Mouse (Mus musculus) G1E (cell line): Measurements from ENCODE around the gene Lenep. TPM values are rescaled to one million over a fixed set of nuclear protein-coding genes. Genes with fewer than 3 reads are reported as not detected.

Experiments
- ATAC-seq: 2 replicates; pipeline ENCODE4 v1.8.0; 2016; ENCODE audit warnings: mild to moderate bottlenecking; ENCODE audit not compliant: insufficient number of reproducible peaks, poor library complexity, low FRiP score, severe bottlenecking; ENCODE audit errors: extremely low read depth
- DNase-seq: peaks from one replicate; pipeline ENCODE4 v3.0.0; 2012; ENCODE audit warnings: low spot score
- H3K27me3 ChIP-seq: 2 replicates; pipeline ENCODE4 v1.6.1; 2012; ENCODE audit warnings: mild to moderate bottlenecking, low read length, inconsistent platforms; ENCODE audit not compliant: insufficient read depth
- H3K36me3 ChIP-seq: replicated peaks from 2 replicates; pipeline ENCODE3; 2012; ENCODE audit warnings: mild to moderate bottlenecking, inconsistent platforms
- H3K4me1 ChIP-seq: 2 replicates; pipeline ENCODE4 v1.6.1; 2012; ENCODE audit warnings: low read depth, low read length, inconsistent platforms, mixed read lengths; ENCODE audit not compliant: insufficient read depth
- H3K4me3 ChIP-seq: 2 replicates; pipeline ENCODE4 v1.5.1; 2012; ENCODE audit warnings: low read depth, mild to moderate bottlenecking, inconsistent platforms, low read length, moderate library complexity, mixed read lengths
- H3K9me3 ChIP-seq: replicated peaks from 2 replicates; pipeline ENCODE4 v1.6.1; 2012; ENCODE audit warnings: inconsistent platforms
- CTCF ChIP-seq: IDR thresholded peaks from 2 replicates; pipeline ENCODE4 v1.5.1; 2012; ENCODE audit warnings: low read depth, low read length, inconsistent platforms, mixed read lengths
- GATA1 ChIP-seq: IDR thresholded peaks from 2 replicates; pipeline ENCODE4 v1.6.1; 2012; ENCODE audit warnings: borderline replicate concordance, low read length, inconsistent platforms, mixed read lengths
- GATA2 ChIP-seq: IDR thresholded peaks from 2 replicates; pipeline ENCODE4 v1.6.1; 2012; ENCODE audit warnings: low read depth, low read length, inconsistent platforms, borderline replicate concordance
- POLR2AphosphoS5 ChIP-seq: IDR thresholded peaks from 2 replicates; pipeline ENCODE4 v1.6.1; 2012; ENCODE audit warnings: low read depth, low read length, inconsistent platforms; ENCODE audit not compliant: insufficient replicate concordance
- TAL1 ChIP-seq: conservative IDR thresholded peaks from 2 replicates; pipeline ENCODE4 v1.6.1; 2012; ENCODE audit warnings: low read depth, low read length, inconsistent platforms, mixed read lengths
- polyA plus RNA-seq: library from polyadenylated mRNA; stranded (reverse); fragments of >175 nt; gene quantifications from 2 replicates; pipeline ENCODE4 v1.2.3, GENCODE M21; 2012
- total RNA-seq, 2 experiments: library from RNA; stranded (forward) in 1 of 2; stranded (reverse) in 1 of 2; fragments of 200-1000 nt in 1 of 2; fragments of >200 nt in 1 of 2; fragmentation: Nextera tagmentation in 1 of 2; gene quantifications; 2 replicates each; pipeline ENCODE4 v1.2.3; 2014 to 2017

The Lenep gene
- total and polyA plus RNA-seq, 3 experiments: 0.12 to 3.7 (median 0.98) TPM

DNA sequence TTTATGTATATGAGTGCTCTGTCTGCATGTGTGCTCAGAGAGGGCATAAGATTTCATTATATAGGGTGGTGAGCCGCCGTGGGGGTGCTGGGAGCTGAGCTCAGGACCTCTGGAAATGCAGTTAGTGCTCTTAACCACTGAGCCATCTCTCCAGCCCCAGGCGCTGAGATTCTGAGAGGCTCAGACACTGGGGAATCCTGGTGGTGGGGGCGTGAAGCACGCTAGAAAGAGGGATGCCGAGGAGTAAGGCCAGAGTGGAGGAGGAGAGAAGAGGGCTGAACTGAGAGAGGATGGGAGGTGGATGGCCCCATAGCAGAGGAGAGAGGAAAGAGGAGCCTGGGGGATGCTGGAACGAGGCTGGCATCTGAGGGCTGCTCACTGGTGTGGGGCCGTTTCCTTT, 38.0 kb downstream of the Lenep start:
- no peaks in the 10 kb centered on the region for H3K36me3 ChIP-seq
- peaks cover 66% of the 10 kb centered on the region for H3K27me3 ChIP-seq
- DNase-seq (no peak), ATAC-seq (no peak)
- no peaks in the 10 kb centered on the region for H3K4me1 ChIP-seq
- no peak overlapping the region for H3K4me3 ChIP-seq
- TF ChIP-seq GATA1 (no peak), GATA2 (no peak), TAL1 (no peak), CTCF (no peak), POLR2AphosphoS5 (no peak)
- no peaks in the 10 kb centered on the region for H3K9me3 ChIP-seq

GRCm38 (mm10) chr3:89361675-89362074, 40.9 kb downstream of the Lenep start, which contains the start of gene Dcst2:
Dcst2 (plus strand) TSS chr3:89361975.
- TF ChIP-seq POLR2AphosphoS5 (no peak), GATA1 (no peak), TAL1 (no peak), GATA2 (no peak), CTCF (no peak)
- Histone ChIP-seq H3K36me3 (no peaks in the 10 kb centered on the region), H3K4me1 (peaks cover 8% of the 10 kb centered on the region), H3K9me3 (no peaks in the 10 kb centered on the region), H3K27me3 (peaks cover 63% of the 10 kb centered on the region), H3K4me3 (no peak within 1 kb of the TSS)
- no peak for ATAC-seq
- DNase-seq: no peak

DNA sequence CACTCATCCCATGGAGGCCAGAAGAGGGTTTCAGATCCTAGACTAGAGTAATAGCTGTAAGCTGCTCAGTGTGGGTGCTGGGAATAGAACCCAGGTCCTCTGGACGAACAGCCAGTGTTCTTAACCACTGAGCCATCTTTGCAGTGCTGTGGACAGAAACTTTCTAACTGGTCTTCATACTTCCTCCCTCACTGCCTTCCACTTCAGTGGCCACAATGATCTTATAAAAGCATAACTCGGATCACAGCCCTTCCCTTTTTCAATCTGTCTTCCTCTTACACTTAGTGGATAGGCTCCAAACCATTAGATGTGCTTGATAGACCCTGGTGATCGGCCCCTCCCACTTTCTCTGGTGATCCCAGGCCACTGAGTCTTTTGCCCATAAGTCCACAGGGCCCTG, 42.4 kb downstream of the Lenep start:
- H3K36me3 ChIP-seq: no peaks in the 10 kb centered on the region
- no peak for ATAC-seq
- peaks cover 60% of the 10 kb centered on the region for H3K27me3 ChIP-seq
- H3K4me3 ChIP-seq: no peak overlapping the region
- no peak for DNase-seq
- H3K4me1 ChIP-seq: peaks cover 8% of the 10 kb centered on the region
- no peak for TF ChIP-seq TAL1
- no peaks in the 10 kb centered on the region for H3K9me3 ChIP-seq

- DNase-seq: no peak
- ATAC-seq: no peak
- Histone ChIP-seq H3K27me3 (peaks cover 56% of the 10 kb centered on the region), H3K36me3 (no peaks in the 10 kb centered on the region), H3K4me3 (no peak overlapping the region), H3K4me1 (peaks cover 8% of the 10 kb centered on the region), H3K9me3 (no peaks in the 10 kb centered on the region)
- no peak for TF ChIP-seq CTCF
- TF ChIP-seq POLR2AphosphoS5: no peak
- no peak for TF ChIP-seq GATA1
- no peak for TF ChIP-seq GATA2
- TF ChIP-seq TAL1: no peak
These were observed 43.0 kb downstream of the Lenep start for GRCm38 (mm10) chr3:89359630-89360029.

DNA sequence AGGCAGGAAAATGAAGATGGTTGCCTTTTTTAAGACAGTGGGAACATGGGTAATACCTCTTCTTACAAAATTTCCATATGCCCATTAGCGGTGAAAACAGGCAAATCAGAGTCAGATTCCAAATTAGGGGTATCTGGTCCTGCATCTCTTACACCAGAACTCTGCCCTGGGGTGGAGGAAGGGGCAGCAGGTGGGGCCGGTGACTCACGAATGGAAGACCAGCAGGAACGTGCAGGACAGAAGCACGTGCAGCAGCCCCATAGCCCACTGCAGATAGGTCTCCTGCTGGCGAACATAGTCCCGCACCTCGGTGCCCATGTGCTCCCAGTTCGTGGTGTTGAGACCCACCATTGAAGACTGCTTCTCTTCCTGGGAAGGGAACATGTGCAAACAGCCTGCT, 46.6 kb downstream of the Lenep start:
- peaks cover 14% of the 10 kb centered on the region for H3K4me1 ChIP-seq
- H3K9me3 ChIP-seq: no peaks in the 10 kb centered on the region
- TF ChIP-seq GATA1 (no peak), GATA2 (no peak), POLR2AphosphoS5 (no peak), TAL1 (no peak), CTCF (no peak)
- no peak overlapping the region for H3K4me3 ChIP-seq
- ATAC-seq (no peak), DNase-seq (no peak)
- peaks cover 68% of the 10 kb centered on the region for H3K27me3 ChIP-seq
- no peaks in the 10 kb centered on the region for H3K36me3 ChIP-seq

DNA sequence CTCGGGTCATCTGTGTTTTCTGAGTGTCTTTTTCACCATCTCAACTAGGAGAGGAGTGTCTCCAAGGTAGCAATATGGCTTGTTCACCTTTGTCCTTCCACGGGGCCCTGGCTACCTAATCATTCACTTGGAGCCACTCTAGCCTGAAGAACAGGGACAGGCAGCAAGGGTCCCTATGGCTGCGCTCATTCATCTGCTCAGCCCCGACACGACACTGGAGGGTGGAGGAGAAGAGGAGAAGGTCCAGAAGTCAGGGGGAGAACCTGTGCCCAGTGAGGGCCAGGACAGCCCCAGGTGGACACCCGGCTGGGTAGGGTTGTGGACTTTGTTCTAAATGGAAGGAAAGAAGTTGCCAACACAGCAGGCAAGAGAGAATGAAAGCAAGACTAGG, 47.1 kb downstream of the Lenep start:
- ATAC-seq (no peak), DNase-seq (no peak)
- TF ChIP-seq GATA1 (no peak), CTCF (no peak), POLR2AphosphoS5 (no peak), GATA2 (no peak), TAL1 (no peak)
- Histone ChIP-seq H3K36me3 (no peaks in the 10 kb centered on the region), H3K27me3 (peaks cover 69% of the 10 kb centered on the region), H3K4me3 (no peak overlapping the region), H3K4me1 (peaks cover 14% of the 10 kb centered on the region), H3K9me3 (no peaks in the 10 kb centered on the region)
